Mouse (Mus musculus) monocyte, adult 2 months (primary cell): ENCODE data around the gene Gdf1.
A peak's percentile ranks its signal among the peaks of the same experiment; 100 is the strongest.

Experiments
- DNase-seq, 2 experiments: peaks; one replicate each; pipeline ENCODE4 v3.0.0; 2022; ENCODE audit warnings: low spot score in 2 of 2, low read depth in 1 of 2

Gdf1 gene

DNA sequence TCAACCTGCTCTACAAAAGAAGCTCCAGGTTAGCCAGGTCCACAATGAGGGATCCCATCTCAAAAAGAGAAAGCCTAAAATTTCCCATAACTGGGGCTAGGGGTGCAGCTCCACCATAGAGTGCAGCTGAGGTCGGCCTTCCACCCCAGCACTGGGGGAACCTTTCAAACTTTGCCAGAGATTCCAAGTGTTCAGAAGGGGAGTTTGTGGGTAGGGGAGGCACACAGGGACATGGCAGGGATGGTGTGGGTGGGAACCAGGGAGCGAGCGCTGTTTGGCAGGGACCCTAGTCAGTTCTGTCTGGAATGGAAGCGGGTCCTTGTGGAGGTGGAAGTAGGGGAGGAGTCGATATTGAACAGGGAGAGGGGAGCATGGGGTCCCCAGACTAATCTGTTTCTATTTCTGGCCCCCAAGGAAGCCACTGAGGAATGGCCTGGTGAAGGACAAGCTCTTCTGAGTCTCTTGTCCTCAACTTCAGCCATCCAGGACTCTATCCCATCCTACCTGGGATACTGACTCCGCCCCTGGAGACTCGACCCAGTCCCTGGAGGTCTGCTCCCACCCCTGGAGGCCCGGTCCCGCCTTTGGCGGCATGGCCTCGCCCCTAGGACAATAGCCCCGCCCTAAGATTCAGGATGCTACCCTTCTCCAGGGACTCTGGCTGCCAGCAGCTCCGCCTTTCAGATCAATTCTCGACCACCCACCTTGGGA, at the start of gene Gdf1:
TSS of gene Gdf1 (plus strand) at position 694 of the 711 bp plus-strand sequence.
- DNase-seq = no peak

DNA sequence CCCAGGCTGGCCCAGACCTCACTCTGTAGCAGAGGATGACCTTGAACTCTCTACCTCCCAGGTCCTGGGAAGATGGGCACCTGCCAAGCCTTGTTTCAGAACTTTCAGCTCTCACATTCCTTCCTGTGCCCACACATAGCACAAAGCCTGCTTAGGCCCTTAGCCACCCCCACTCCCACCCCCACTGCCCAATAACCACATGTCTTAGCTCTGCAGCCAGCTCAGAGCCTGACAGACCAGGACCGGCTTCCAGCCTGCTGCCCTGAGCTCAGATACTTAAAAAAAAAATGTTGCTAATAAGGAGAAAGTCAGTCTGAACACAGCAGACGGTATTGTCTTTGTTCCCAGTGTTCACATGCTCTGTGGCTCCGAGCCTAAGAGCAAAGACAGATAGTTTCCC, 48.6 kb upstream of the Gdf1 start:
- no peak for DNase-seq

DNA sequence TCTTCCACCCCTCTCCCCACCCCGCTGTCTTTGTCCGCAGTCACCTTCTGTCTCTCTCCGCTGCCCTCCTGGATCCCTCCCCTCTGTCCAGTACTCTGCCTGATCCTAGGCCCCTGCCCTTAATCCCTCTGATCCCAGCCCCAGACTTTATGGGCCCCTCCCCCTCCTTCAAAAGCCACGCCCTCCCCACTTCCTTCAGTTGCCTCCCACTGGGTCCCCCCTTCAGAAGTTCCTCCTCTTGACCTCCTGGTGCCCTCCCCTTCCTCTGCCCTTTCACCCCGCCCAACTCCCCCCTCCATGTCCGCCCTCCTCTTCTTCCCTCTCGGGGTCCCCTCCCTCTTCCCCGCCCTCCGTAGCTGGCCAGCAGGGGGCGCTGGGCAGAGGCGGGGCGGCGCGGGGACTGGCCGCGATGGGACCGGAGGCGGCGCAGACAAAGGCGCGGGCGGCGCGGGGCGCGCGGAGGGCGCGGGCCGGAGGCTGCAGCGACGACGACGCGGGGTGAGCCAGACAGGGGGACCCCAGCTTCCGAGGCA, 46.9 kb upstream of the Gdf1 start, which contains the start of gene Homer3:
TSS of gene Homer3 (plus strand) at position 225 of the 533 bp plus-strand sequence.
- DNase-seq = peak; percentile 60 to 83

DNA sequence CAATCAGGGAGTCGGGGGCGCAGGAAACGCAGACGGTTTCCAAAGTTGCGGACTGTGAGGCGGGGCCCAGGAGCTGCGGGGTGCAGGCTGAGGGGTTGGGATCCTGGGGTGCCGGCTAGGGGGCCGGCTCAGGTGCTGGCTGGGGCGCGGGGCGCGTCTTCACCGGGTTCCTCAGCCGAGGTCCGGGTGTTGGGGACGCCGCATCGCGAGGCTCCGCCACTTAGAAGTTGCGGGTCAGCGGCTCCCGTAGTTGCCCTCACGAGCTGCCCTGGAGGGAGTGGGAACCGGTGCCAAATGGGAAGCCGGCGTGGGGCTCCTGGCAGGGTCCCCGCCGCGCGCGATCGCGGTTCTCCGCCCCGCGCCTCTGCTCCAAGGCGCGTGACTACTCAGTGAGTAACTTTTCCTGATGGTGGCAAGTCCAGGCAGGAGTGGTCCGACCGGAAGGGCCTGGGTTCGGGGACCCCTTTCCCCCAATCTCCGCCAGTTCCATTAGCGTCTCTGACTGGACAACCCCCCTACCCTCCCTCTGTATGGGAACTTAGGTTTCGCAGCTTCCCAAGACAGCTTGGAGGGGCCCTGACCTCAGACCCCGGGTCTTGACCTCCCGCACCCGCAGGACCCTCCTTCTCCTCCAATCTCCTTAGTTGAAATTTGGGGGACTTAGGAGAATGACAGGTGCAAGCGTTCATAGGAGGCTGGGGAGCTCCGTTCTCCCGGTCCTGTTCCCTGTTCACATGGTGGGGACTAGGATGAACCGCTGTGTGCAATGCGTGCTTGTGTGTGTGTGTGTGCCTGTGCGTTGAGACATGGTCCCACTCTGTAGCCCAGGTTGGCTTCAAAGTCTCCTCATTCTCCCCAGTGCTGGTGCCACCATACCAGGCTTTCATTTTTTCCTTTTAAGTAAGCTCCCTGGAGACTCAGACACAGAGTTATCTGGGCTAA, 46.2 kb upstream of the Gdf1 start:
- peak in 1 of 2 experiments; percentile 6 for DNase-seq

DNA sequence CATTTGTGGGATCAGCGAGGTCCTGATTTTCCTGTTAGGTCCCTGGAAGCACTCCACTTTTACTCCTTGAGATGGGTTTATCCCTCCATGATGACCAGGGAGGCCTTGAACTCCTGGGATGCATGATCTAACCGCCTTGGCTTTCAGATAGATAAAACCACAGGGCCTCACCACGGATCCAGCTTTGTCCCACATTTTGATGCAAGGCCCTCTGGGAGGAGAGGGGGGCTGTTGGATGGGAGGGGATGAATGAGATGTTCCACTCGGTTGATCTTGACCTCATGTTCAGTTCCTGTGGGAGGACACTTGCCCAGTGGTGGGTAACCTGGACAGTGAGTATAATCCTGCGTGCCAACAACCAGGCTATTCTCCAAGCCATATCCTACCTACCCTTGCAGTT, 45.2 kb upstream of the Gdf1 start:
- DNase-seq = no peak

DNA sequence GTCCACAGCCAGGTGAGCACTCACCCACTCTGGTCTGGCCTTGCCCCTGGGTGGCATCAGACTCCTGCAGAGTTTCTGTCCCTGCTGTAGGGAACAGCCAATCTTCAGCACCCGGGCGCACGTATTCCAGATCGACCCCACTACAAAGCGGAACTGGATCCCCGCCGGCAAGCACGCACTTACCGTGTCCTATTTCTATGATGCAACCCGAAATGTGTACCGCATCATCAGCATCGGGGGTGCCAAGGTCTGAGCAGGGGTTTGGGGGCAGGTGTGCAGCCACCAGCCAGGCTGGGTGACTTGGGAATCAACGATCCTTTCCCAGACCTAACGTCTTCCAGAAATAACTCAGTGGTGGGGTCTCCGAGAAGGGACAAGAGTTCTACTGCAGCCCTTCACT, 44.3 kb upstream of the Gdf1 start:
- DNase-seq = no peak

DNA sequence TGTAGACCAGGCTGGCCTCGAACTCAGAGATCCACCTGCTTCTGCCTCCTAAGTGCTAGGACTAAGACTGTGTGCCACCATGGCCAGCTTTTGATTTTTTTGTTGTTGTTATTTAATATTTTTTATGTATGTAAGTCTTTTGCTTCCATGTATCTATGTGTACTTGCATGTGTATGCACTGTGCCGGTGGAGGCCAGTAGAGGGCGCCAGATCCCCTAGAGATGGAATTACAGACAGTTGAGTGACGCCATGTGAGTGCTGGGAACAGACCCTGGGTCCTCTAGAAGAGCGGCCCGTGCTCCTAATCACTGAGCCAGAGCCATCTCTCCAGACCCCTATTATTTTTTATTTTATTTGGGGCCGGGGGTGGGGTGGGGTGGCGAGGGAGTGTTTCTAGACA, 42.9 kb upstream of the Gdf1 start:
- no peak for DNase-seq

DNA sequence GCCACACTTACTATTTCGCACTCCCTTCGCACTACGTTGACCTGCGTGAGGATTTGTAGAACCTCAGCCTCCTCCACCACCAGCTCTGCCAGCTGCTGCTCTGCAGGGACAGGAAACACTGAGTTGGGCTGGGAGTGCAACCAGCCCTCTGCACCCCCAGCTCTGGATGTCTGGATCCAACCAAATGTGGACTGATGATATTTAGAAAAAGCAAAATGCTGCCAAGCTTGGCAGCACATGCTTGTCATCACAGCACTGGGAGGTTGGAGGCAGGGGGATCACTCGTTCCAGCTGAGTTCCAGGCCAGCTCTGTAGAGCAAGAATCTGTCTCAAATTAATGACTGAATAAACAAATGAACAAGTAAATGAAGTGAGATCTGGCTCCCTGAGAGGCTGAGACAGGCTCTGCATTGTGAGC, 35.6 kb upstream of the Gdf1 start:
- DNase-seq = no peak

DNA sequence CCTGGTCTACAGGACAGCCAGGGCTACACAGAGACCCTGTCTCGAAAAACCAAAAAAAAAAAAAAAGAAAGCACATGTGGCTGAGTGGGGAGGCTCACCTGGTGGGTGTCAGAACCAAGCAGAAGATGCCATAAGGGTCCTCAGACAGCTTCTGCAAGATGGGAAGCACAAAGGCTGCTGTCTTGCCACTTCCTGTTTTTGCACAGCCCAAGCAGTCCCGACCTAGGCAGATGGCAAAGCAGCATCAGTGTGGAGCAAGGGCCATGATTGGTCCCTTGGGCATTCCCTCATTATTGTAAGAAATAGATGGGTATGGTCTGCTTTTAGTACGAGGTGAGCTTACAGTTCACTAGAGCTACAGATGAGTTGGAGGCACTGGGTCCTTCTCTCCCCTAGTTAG, 28.7 kb upstream of the Gdf1 start:
- DNase-seq = no peak

DNA sequence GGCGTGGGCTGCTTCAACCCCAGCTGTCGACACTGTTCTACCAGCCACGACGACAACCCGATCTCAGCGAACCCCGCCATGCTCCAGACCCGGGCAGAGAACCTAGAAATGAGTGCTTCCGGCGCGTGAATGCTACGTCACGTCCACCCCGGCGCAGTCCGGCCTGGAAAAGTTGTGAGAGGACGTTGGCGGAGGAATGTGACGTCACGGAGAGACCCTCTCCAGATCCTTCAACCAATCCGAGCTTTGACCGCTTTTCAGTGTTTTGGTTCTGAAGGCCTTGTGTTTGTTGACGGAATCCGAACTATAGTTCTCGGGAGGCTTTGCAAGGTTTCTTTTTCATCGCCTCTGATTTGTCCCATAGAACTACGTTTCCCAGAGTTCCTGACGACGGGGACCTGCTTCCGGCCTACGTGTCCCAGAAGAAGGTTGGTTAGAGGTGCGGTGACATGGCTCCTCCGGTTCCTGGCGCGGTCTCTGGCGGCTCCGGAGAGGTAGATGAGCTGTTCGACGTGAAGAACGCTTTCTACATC, 27.2 kb upstream of the Gdf1 start, which contains the start of the genes Ddx49 and Cope:
TSS of gene Ddx49 (minus strand) at position 132 of the 533 bp plus-strand sequence.
TSS of gene Cope (plus strand) at position 161 of the 533 bp plus-strand sequence.
- peak; percentile 81 to 91 for DNase-seq

DNA sequence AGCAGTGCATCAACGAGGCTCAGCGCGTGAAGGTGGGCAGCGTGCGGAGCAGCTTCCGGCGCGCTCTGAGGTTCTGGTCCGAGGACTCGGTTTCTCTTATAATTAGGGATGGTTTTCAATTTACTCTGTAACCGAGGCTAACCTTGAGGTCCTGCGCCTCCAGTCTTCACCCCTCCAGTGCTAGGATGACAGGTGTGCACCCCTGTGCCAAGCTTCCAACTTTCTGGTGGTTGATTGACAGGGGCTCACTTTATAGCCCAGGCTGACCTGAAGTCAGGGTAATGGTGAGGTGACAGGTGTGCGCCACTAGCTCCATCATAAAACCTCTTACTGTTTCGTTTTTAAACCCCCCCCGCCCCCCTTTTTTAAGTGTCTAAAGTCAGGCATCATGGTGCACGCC, 26.7 kb upstream of the Gdf1 start:
- DNase-seq = no peak

DNA sequence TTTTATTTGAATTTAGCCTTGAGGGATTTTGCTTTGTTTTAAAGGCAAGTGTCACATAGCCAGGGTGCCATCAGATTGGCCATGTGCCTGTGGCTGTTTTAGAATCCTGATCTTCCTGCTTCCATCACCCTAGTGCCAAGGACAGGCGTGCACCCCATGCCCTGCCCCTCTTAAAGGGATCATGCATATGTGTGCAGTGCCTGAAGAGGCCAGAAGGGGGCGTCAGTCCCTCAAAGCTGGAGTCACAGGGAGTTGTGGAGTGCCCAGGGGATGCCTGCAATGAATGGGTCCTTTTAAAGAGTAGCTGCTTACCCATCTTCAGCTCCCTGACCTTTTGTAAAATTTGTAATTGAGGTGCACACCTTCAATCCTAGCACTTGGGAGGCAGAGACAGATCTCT, 20.3 kb upstream of the Gdf1 start:
- peak in 1 of 2 experiments; percentile 24 for DNase-seq

DNA sequence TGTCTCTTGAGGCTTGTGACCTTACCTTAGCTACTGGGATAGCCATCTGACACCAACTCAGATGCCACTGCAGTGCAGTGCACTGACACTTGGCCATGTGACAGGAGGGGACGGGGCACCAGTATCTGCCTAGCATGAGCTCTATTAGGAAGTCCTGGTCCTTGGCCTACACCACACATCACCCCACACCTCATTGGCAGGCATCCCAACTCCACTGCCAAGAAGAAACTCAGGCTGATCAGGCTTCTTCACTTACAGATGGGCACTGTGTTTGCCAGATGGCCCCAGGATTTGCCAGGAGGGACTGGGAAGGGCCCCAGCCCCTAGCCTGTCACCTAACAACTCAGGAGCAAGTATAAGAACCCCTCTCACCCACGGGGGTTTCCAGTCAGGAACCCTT, 16.2 kb upstream of the Gdf1 start:
- no peak for DNase-seq

DNA sequence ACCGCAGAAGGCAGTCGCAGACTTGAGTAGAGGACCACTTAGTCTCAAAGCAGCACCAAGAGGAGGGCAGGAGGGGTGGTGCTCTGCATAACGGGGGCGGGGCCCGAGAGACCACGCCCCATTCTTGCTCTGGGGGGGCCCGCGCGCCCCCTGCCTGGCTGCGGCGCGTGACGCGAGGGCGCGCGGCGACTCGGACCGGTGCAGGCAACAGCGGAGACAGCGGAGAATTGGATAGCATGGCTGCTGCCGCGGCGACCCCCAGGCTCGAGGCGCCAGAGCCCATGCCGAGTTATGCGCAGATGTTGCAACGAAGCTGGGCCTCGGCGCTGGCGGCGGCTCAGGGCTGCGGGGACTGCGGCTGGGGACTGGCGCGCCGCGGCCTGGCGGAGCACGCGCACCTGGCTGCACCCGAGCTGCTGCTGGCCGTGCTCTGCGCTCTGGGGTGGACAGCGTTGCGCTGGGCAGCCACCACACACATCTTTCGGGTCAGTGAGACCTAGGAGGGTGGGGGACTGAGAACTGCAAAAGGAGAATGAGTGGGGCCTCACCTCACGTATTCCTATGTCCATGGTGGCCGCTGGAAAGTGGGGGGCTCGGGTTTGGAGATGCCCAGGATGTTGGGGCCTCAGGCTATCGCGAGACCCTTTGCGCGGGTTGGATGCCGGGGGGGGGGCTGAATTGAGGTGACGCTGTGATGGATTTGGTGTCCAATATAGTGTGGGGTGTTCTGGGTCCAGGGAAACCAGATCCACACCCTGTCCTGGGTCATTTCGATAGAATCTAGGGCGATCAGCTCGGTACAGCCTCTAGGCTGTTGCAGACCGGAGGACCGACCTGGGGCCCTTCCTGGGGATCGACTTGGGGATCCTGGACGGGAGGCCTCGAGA, 13.8 kb upstream of the Gdf1 start, which contains the start of gene Cers1:
TSS of gene Cers1 (plus strand) at position 152 of the 887 bp plus-strand sequence.
- DNase-seq = no peak

DNA sequence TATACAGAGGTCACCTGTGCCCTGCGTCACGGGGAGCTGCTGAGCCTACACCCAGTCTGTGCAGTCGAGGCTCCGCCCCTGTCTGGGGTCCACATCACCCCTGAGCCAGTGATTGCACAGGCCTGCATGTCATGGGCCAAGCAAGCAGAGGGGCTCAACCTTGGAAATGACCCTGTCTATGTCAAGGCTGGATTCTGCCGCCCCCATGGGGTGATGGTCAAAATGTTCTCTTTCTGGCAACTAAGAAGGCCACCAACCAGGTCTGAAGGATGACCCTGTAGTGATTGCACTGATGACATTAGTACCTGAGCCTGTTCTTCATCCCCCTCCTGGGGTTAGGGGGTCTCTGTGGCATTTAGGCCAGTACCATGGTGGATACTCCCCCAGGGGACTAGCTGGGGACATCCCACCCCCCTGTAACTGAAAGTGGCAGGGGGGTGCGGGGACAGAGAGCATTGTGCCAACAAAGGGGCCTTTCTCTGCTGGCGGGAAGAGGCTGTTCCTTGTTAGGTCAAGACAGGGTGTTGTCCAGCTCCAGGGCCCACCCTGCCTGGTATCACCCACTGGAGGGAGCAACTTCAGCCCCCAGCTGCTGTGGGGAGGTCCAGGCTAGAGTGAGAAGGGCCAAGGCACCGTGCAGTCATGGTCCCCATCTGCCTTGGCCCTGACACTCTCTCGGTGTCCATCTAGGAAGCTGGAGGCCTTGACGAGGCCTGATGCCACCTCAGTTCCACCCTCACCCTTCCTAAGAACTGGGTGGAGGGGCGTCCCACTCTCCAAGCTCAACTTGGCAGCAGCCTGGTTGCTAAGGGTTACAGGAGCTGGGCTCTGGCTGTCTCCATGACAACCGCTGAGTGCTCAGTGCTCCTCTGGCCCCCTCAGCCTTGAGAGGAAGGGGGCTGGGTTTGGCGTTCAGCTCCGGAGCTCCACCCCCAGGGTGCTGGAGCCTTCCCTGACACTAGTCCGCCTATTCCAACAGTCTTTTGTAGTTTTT, 12.8 kb upstream of the Gdf1 start:
- no peak for DNase-seq

DNA sequence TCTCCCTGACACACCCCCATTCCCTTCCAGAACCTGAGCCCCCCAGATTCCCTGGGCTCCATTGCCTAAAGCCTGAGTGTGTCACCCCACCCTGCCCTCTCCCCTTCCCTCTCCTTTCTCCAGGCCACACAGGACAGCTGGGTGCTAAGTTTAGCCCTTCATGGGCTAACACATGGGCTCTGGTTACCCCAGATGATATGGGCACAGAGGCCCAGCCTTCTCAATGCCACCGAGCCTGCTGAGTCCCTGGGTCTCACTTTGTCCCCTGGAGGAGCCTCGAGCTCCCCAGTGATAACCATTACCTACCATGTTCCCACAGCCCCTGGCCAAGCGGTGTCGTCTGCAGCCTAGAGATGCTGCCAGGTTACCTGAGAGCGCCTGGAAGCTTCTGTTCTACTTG, 11.7 kb upstream of the Gdf1 start:
- DNase-seq = no peak

DNA sequence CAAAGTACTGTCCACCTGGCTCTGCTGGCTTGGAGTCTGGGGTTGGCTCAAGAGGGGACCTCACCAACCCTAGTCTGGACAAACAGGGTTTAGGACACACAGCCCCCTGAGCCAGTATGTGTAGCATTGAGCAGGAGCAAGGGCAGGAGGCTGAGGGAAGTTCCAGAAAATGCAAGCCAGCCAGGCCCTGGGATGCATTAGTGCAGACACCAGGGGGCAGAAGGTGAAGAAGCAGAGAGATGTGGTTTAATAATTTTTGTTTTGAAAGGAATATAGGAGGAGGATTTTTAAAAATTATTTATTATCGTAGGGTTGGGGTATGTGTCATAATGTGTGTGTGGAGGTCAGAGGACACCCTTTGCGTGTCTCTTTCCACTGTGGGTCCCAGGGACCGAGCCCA, 5.9 kb upstream of the Gdf1 start:
- DNase-seq = no peak

DNA sequence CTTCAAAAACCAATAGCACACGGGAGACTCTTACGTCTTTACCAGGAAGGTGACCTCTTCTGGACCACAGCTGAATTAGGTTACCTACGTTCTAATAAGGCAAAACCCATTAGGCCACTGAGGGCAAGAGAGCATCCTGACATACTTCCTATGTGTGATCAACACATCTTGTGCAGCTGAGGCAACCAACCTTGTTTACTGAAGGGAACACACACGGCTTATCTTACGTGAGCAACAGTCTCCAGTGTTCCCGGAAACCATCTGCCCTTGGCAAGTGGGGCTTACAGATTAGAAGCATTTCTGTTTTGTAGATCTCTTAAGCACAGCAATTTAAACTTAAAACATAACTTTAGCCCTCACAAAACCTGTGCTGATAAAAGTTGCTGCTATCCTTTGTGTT, 2.1 kb upstream of the Gdf1 start:
- DNase-seq = no peak
